Mouse (Mus musculus): ENCODE results near the gene Tal1.

- TF ChIP-seq CTCF (IDR thresholded peaks at IDR 0.05; ENCODE audit: control insufficient read depth, insufficient read depth, insufficient read length) (no peak), MAX (IDR thresholded peaks at IDR 0.05) (no peak), MYOG (IDR thresholded peaks at IDR 0.05; ENCODE audit: control insufficient read depth, extremely low read depth, insufficient read length) (no peak)
These were observed 30.7 kb downstream of the Tal1 start for GRCm38 (mm10) chr4:115086763-115087415.

All from C2C12 (cell line).